Mouse (Mus musculus) liver, postnatal 0 days (tissue): ENCODE measurements around the gene Spata5.

Source experiments
- CTCF ChIP-seq: sonication (generic); IDR thresholded peaks from 2 replicates; pipeline ENCODE4 v1.5.1; 2016; ENCODE audit warnings: antibody characterized with exemption, low read depth
- EP300 ChIP-seq: IDR thresholded peaks from 2 replicates; pipeline ENCODE4 v1.6.1; 2016; ENCODE audit warnings: antibody characterized with exemption, low read depth, mild to moderate bottlenecking

DNA sequence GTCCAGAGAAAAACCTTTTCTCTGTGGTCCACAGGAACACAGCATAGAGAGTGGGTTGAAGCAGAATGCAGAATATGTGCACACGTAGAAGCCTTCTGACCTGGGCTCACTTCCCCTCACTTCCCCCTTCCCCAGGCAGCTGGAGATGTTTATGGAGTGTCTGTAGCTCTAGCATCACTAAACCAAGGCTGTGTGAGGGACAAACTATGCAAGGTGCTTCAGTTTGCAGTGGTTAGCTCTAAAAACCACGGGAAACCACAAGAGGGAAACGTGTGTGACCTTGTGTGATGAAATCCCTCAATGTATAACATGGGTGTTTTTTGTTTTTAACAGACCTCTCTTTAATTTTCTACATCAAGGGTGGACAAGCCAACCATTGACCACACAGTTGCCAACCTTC is 183.8 kb downstream of the Spata5 start:
- no peak for TF ChIP-seq CTCF
- TF ChIP-seq EP300: no peak
